Mouse (Mus musculus): ENCODE measurements around the gene Nbea.

Nbea gene

DNA sequence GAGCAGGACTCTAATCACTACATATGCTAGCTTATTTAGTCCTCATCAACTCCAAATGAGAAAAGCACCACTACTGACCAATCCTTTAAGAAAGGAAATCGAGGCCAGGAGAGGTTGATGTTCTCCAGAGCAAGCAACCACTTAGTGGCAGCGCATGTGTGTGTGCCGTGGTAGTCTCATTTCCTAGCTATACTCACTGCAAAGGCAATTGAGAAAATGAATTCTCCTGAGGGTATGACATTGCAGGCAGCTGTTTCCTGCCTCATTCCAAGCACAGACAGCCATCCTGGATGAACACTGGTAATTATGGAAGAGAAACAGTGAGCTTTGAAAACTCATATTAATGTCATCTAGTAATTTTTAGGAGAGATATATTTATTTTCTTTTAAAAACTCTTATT is 358.6 kb downstream of the Nbea start:
- peak; percentile 13 for DNase-seq

DNA sequence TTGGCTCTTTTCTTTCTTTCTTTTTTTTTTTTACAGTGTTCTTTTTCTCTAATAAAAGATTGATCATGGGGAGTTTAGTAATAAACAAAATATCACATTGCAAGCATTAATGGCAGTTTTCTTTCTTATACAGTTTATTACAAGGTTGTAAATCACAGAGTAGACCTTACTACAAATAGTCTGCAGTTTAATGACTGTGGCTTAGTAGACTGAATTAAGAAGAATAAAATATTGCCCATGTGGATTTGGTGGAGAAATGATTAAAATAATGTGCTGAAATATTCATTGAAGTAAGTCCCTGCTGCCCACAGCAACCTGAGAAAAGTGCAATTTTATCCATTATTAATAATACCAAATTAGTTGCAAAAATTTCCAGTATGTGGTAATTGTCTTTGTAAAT is 363.9 kb downstream of the Nbea start:
- no peak for DNase-seq

DNA sequence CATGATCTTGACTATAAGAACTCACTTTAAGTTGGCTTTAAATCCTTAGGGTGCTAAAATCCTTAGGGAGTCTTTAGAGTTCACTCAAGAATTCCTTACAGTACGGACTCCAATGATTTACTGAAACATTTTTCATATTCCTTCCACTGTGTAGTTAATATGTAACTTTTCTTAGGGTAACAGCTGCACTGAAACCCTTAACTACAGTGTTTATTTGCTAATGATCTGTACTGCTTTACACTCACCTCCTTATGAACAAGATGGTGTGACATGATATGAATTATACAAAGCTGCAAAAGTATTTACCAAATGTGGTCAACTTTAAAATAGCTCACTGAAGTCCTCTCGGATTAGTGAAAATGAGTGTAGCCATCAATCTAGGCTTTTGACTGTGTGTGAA is 365.4 kb downstream of the Nbea start:
- DNase-seq = no peak

DNA sequence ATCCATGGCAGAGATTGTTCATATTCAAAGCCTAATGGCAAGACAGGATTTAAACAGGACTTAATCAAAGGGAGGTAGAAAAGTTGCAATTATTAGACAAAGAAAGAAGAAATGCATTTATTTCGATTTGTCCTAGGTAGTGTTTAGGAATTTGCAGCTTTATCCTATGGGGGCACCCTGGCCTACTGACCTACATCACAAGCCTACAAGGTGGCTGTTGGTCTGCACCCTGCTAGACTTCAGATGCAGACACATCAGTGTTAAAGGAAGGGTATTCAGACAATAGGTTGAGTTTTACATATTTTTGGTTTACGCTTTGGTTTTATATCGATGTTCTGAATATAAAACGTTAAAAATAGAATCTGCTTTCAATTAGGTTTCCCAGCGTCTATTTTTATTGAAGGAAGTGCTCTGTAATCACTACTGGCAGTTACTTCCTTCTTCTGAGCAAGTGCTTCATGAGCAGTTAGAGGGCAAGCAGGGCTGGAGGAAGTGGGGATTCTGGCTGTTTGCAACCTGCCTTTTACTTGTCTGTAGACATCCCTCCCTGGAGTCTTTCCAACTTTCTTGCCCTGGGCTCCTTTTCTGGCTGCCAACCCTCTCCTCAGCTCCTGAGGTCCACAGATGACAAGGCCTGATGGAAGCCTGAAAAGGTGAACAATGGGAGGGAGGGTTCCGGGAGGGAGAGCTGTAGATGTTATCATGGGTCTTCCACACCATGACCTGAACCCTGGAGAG is 366.7 kb downstream of the Nbea start:
- DNase-seq = peak; percentile 40

DNA sequence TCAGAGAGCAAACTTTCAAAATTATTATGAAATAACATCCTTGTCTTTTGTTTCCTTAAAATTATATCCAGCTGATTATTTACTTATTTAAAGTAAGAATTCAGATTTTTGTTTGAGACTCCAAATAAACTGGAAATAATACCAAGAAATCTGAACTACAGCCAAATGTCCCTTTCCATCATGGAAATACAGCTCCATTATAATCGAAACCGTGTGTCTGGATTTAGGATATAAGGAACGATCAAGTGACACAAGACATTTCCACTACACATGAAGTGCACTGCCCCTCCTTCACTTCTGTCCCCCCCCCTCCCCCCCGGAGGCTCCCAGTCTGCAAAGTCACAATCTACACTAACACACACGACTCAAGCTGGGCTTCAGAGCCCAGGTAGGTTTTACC is 367.4 kb downstream of the Nbea start:
- no peak for DNase-seq

DNA sequence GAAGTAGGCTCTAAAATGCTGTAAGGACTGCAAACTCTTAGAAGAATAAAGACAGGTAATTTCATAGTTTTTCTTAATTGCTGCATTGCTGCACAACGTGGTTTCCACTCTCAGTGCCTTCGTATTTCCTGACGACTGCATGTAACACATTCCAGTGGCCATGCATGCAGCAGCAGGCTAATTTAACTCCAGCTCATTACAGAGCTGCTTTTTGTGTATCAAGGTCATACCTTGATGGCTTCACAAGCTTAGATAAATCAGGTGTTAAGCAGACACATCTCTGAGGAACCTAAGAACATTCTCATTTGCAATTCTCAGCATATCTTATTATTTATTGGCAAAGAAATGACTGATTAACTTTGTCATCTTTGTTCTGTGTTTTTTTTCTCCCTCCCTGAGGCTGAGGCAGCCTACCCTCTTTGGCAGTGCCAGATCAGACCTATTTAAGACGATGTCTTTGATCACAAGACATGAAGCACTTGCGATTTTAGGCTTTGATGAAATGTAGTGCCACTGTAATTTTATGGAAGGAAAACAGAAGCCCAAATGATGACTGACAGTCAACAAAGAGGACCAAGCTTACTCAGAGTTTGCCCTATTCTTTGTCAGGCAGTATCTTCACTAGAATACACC is 368.4 kb downstream of the Nbea start:
- DNase-seq = no peak

DNA sequence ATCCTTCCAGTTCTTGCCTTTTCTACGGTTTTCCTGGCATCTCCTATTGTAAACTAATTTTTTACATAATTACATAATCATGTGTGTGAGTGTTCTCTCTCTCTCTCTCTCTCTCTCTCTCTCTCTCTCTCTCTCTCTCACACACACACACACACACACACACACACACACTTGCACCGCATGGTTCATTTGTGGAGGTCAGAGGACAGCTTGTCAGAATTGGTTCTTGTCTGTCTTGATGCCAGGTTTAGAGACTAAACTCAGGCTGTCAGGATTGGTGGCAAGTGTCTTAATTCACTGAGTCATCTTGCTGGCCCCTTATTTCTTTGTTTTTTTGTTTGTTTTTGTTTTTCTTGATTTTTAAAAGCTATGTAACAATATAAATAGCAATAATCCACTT is 388.7 kb downstream of the Nbea start:
- DNase-seq = no peak

DNA sequence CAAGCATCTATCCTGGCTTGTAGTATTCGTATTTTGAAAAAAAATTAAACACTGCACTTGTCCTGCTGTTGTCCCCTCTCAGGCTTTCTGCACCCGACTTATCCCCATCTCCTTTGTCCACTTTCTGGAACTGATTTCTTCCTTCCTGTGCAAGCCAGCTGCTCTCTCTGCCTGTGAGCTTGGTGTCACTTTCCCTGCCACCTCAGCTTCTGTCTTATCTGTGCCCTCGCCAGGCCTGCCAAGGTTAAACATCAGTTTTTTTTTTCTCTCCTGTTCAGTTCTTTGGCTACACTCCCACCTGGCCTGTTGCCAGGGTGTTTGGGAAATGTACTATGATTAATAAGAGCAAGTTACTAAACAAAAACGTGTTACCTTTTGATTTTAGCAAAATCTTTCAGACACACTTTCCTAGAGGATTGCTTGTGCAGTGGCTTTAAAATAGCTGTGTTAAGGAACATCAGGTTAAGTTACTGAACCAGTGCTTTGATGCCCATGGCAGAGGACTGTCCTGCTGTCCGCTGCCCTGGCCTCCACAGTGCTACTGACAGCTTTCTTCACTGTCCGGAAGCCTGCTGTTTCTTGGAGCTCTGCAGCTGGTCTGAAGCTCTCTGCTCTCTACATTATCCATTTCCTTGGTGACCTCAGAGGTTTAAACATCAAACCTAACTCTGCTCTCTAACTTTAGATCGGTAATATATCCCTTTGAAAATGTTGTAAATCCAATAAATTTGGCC is 389.5 kb downstream of the Nbea start:
- DNase-seq = peak; percentile 72

DNA sequence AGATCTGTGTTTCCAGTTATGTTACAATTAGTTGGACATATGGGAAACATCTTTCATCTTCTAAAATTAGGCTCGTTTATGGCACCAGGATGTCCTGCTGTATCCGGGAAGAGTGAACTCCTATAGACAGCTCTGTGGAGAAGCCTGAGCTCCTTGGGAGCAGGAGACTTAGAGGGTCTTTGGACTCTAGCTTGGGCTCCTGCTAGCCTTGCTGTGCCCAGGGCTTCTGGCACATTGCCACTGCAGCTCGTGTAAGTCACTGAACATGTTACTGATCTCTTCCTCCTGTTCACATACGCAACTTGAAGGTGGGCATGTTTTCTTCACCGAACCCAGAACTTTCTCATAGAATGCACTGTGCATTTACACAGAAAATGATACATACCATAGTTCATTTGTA is 391.2 kb downstream of the Nbea start:
- no peak for DNase-seq

DNA sequence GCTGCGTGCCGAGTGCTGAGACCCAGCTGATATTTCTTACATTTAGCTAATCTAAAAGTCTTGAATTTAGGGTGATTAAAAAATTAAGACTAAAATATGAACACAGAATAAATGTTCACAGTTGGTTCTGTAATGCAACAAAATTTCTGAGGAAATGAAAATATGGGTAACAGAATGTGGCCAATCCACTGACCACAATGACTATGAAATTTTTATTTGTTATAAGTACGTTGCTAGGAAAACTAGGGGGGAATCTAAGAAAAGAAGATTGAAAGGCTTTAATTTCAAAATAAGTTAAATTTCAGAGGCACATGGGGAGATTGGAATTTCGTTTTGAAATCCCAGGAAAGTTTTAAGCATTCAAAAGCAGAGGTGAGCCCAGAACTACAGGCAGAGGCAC is 392.9 kb downstream of the Nbea start:
- no peak for DNase-seq

DNA sequence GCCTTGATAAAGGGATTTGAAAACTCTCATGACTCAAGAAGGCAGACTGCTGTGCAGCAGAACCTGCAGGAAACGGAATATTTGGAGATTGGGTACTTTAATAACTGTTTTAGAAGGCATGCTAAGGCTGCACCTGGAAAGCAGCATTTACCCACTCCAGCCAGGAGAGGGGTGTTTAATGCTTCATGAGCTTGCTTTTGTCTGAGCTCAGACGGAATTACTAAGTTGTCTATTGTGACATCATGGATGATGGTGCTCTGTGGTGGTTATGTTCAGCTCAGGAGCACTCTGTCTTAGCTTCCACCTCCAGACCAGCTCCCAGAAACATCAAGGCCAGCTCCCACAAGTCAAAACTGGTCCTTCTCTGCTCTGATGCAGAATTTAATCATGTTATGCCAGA is 393.6 kb downstream of the Nbea start:
- no peak for DNase-seq

DNA sequence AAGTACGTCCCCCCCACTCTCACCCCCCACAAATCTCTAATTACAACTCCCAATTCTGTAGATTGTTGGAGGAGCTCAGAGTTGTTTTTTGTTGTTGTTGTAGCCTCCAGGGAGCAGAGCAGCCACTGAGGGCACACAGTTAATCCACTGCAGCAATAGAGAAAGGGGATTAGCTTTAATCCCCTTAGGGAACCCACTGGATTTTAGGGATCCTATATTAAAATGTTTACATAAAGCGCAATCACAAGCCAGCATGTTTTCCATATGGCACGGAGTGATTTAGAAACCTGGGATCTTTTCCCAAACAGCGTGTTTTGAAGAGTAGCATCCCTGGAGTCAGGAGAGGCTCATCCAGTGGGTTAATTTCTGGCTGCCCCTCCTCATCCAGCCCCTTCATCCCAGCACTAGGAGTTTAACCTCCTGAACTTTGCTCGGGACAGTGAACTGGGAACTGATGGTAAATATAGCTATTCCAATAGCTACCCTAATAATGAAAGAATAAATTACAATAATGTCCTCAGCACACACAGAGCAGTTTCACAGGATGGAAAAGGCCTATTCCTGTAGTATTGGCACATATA is 394.8 kb downstream of the Nbea start:
- no peak for DNase-seq

DNA sequence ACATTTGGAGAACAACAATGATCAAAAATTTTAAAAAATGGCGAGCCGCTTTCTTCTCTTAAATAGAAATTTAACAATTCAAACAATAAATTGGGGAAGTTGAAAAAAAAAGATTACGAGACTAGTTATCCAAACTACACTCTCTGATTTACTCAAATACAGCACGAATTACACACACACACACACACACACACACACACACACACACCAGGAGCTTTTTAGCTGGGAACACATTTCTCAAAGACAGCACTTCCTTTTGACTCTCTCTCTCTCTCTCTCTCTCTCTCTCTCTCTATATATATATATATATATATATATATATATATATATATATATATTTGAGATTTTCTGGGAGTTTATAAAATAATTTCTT is 395.3 kb downstream of the Nbea start:
- DNase-seq = no peak

DNA sequence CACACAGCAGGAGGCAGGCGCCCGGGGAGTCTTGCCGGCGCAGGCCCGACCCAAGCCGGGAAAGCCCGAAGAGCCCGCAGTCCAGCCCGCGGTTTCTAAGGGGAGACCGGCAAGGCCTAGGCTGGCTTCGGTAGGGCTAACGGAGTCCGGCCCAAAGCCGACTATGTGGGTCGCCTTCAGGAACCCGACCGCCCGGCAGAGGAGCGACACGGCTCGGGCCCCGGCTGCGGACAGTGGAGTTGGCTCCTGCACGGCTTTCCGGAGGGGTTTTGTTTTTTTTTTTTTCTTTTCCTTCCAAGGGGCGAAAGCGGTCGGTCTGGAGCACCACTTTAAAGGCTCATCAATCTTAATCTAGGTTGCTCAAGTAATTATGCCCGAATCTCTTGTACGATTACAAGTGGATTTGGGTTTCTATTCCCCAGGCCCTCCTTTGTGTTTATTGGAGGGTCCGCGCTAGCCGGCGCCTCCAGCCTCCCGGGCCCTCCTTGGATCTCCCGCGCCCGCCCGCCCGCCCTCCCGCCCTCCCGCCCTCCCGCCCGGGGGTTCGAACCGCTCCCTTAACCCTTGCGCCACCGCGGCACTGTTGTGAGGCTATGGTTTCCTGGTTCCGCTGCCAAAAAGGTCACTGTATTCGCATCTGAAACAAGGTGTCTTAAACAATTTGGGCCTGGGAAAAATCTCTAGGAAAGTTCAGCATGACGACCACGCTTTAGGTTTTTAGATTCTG is 395.9 kb downstream of the Nbea start:
- DNase-seq = peak; percentile 72

DNA sequence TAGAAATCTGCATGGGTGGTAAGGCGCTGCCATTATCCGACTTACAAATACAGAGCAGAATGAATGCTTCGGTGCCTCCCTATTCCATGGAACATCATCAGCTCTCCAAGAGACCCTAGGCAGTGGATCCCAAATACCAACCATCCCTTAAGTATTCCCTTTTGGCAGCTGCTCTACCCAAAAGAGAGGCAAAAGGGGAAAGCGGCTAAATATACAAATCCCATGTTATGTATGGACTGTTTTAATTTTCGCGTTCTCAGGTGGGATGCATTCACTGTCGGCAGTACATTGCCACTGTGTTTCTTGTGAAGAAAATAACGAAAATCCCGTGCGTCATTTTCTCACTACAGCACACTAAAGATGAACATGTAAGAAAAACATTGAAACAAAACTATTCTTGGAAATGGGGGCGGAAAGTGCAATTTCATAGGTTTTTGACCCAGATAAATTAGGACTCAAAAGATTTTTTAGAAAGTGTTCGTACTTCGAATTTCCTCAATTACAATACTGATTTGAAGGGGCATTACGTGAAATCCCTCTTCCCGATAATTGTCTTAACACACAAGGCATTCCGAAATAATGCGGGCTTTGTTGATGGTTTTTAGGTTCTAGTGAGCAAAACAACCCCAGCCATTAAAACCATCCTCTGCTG is 396.5 kb downstream of the Nbea start:
- DNase-seq = no peak

DNA sequence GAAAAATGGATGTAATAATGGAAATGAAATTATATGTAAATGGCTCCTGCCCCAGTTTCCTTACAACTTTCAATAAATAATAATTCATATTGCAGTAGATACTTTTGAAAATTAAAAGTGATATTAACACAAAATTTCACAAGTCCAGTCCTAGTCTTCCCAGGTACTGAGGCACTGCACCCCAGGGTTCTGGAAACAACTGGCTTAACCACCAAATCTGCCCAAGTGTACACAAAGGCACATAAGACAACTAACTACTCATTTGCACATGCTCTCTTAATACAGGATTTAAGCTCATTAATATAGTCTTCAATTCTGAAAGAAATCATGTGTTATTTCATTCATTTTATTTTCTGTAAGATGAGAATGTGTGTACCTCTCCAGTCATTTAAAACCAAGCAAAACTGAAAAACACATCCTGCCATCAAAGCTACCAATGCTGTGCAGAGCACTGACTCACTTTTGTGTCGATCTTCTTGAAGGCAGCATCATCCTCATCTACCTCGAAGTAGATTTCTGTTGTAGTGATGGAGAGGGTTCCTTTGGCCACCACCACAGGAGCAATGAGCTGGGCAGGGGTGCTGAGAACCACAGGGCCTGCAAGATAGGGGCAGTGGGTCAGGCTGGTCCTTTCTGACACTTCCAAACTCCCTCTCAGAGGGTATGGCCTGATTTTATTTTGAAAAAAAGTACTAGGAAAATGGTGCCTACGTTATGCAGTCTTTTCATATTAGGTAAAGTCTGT is 397.3 kb downstream of the Nbea start:
- DNase-seq = no peak

DNA sequence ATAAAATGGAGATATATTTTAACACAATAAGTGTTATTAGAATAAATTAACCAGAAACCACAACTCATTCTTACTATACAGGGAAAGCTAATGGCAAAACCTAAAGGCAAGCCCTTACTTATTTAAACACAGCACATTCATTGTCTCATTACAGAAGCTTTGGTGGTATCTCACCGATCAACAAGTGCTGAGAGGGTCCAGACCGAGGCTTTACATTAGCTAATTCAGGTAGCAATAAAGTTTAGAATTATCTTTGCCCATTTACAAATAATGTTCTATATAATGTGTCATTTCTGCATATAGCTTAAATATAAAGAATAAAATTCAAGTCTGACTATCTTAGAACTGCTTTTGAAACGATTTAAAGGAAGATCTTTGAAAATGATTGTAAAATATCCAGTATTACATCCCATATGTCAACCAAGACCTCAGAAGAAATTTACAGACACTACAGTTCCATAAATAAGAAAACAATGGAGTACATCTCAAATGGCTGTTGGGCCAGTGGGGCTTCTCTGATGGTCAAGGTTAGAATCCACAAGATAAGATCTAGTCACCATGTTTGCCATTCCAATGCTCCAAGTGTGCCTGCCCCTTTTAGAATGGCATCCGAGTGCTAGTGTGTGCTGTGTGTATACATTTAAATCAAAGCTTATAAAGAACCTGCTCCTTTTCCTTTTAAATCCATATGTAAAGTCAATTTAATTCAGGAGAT is 398.1 kb downstream of the Nbea start:
- no peak for DNase-seq

DNA sequence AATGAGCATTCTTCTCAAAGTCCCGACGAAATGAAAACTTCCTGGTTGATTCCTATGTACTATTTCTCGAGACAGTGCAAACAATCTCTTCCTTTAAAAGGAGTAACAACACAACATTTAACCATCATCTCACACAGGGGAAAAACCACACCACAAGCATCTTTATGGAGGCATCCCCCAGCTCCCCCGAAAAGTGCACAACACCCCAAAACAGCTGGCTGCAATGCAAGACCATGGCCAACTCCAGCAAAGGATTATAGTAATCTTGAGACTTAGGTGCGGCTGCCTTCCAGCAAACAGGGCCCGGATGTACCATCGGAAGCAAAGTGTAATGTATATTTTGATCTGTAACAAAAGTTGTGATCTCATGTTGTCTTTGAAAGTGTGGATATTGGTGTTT is 399.4 kb downstream of the Nbea start:
- DNase-seq = no peak

DNA sequence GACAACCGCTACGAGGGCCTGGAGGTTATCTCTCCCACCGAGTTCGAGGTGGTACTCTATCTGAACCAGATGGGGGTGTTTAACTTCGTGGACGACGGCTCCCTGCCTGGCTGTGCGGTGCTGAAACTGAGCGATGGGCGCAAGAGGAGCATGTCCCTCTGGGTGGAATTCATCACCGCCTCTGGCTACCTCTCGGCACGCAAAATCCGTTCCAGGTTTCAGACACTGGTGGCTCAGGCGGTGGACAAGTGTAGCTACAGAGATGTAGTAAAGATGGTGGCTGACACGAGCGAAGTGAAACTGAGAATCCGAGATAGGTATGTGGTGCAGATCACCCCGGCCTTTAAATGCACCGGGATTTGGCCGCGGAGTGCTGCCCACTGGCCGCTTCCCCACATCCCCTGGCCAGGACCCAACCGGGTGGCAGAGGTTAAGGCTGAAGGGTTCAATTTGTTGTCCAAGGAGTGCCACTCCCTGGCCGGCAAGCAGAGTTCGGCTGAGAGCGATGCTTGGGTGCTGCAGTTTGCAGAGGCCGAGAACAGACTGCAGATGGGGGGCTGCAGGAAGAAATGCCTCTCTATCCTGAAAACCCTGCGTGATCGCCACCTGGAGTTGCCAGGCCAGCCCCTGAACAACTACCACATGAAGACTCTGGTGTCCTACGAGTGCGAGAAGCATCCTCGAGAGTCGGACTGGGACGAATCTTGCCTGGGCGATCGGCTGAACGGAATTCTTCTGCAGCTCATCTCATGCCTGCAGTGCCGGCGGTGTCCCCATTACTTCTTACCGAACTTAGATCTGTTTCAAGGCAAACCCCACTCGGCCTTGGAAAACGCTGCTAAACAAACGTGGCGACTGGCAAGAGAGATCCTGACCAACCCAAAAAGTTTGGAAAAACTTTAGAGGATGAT is 400.1 kb downstream of the Nbea start:
- DNase-seq = peak; percentile 20

DNA sequence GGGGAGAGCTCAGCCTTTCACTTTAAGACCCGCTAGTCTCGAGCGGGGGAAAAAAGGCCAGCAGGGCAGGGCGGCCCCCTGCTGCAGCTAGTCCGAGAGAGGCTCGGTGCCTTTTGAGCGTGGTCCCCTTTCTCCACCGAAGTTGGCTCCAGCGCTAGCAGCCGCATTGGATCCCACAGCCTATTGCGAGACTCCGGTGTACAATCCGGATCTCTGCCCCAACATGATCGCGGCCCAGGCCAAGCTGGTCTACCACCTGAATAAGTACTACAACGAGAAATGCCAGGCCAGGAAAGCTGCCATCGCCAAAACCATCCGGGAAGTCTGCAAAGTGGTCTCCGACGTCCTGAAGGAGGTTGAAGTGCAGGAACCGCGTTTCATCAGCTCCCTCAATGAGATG is 400.7 kb downstream of the Nbea start:
- peak; percentile 19 for DNase-seq
